Mouse (Mus musculus) activated CD4-positive, CD25-positive, alpha-beta regulatory T cell, adult 4 months (primary cell): ENCODE measurements at regions not wholly inside any gene's neighbourhood (a gene's known extent, or its start where the extent isn't known, plus 50 kb on each side); places are given as distances from the start of the nearest gene placed in this dataset.
"Not testable (repeated sequence)": the region's sequence is repeated elsewhere in the genome, so short reads cannot be mapped to it uniquely, and the experiment has no call there.

Experiments used
- ATAC-seq: one replicate; pipeline ENCODE4 v1.8.0; 2017

- peak; percentile 32 for ATAC-seq
Measured at GRCm38 (mm10) chr13:27945062-27945461, 71.0 kb upstream of the Prl4a1 start.

DNA sequence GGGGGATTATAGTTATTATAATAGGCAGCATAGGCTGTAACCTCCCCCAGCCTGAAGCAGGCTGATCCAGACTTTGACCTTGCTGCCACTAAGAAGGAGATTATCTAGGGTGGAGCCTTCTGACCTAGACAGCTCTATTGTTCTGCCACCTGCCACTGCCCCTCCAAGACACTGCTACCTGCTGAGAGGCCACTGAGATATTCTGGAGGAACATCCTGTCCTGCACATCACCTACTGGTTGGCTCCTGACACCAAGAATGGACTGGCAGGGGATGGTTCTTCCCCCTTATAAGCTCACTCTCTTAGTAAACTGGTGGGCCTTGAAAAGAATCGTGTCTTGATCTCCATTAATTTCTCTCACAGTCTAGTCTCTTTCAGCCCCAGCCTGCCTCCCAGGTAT is 55.6 kb upstream of the Prl4a1 start:
- ATAC-seq = not testable (repeated sequence)

DNA sequence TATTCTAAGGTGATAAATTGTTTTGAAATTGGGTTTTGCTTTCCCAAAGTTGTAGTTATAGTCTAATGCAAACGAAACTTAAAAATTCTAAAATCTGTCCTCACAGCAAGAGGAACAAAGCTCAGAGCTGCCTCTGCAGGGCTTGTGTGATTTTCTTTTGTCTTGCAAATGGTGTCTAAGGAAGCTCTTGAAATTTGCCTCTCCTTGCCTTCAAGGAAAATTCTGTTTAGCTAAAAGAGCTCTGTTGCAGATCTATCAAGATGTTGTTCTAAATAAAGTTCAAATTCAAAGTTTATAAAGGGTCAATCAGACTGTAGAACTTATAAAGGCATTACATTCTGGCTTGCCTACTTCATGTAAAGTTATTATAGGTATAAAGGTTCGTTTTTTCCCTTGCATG is 53.6 kb upstream of the Prl4a1 start:
- not testable (repeated sequence) for ATAC-seq

GRCm38 (mm10) chr13:27966021-27966420 is 50.0 kb upstream of the Prl4a1 start:
- ATAC-seq = not testable (repeated sequence)
